Mouse (Mus musculus): ENCODE data around the gene Ndufa7. TPM values are rescaled to one million over a fixed set of nuclear protein-coding genes. Genes with fewer than 3 reads are reported as not detected.
"Not testable (repeated sequence)": the region's sequence is repeated elsewhere in the genome, so short reads cannot be mapped to it uniquely, and the experiment has no call there.

Gene Ndufa7
- total RNA-seq, 2 experiments from 2014 or later = 214 to 222 TPM

- peak; percentile 93 to 95 for DNase-seq (ENCODE audit: extremely low spot score in 1 of 2, low spot score in 1 of 2)
Observed at GRCm38 (mm10) chr17:33810334-33811141, 13.8 kb upstream of the Ndufa7 start, which contains the start of gene Kank3. Kank3 (plus strand) TSS chr17:33810519.

- DNase-seq (ENCODE audit: extremely low spot score in 1 of 2, low spot score in 1 of 2) = no peak
Observed at GRCm38 (mm10) chr17:33811142-33811516, 13.2 kb upstream of the Ndufa7 start.

- no peak for DNase-seq (ENCODE audit: extremely low spot score in 1 of 2, low spot score in 1 of 2)
Observed at GRCm38 (mm10) chr17:33812475-33812874, 11.9 kb upstream of the Ndufa7 start.

GRCm38 (mm10) chr17:33812990-33813389 lies 11.4 kb upstream of the Ndufa7 start:
- DNase-seq (ENCODE audit: extremely low spot score in 1 of 2, low spot score in 1 of 2) = no peak

GRCm38 (mm10) chr17:33815399-33815798 lies 9.0 kb upstream of the Ndufa7 start:
- DNase-seq (ENCODE audit: extremely low spot score in 1 of 2, low spot score in 1 of 2) = no peak

GRCm38 (mm10) chr17:33816612-33817011 lies 7.8 kb upstream of the Ndufa7 start:
- no peak for DNase-seq (ENCODE audit: extremely low spot score in 1 of 2, low spot score in 1 of 2)

GRCm38 (mm10) chr17:33817184-33817968 lies 7.0 kb upstream of the Ndufa7 start:
- peak; percentile 76 to 77 for DNase-seq (ENCODE audit: extremely low spot score in 1 of 2, low spot score in 1 of 2)

GRCm38 (mm10) chr17:33817969-33818643 lies 6.3 kb upstream of the Ndufa7 start:
- no peak for DNase-seq (ENCODE audit: extremely low spot score in 1 of 2, low spot score in 1 of 2)

- DNase-seq (ENCODE audit: extremely low spot score in 1 of 2, low spot score in 1 of 2) = no peak
Observed at GRCm38 (mm10) chr17:33822436-33822959, 1.9 kb upstream of the Ndufa7 start.

GRCm38 (mm10) chr17:33823171-33823570 lies 1.2 kb upstream of the Ndufa7 start:
- DNase-seq (ENCODE audit: extremely low spot score in 1 of 2, low spot score in 1 of 2) = not testable (repeated sequence)

GRCm38 (mm10) chr17:33824997-33825330 lies 592 bp downstream of the Ndufa7 start:
- not testable (repeated sequence) for DNase-seq (ENCODE audit: extremely low spot score in 1 of 2, low spot score in 1 of 2)

GRCm38 (mm10) chr17:33825462-33825861 lies 1.1 kb downstream of the Ndufa7 start:
- DNase-seq (ENCODE audit: extremely low spot score in 1 of 2, low spot score in 1 of 2) = no peak

- DNase-seq (ENCODE audit: extremely low spot score in 1 of 2, low spot score in 1 of 2) = peak; percentile 45 to 62
Observed at GRCm38 (mm10) chr17:33826850-33827249, 2.5 kb downstream of the Ndufa7 start.

- no peak for DNase-seq (ENCODE audit: extremely low spot score in 1 of 2, low spot score in 1 of 2)
Observed at GRCm38 (mm10) chr17:33828892-33829291, 4.5 kb downstream of the Ndufa7 start.

- DNase-seq (ENCODE audit: extremely low spot score in 1 of 2, low spot score in 1 of 2) = no peak
Observed at GRCm38 (mm10) chr17:33829561-33829960, 5.2 kb downstream of the Ndufa7 start.

GRCm38 (mm10) chr17:33842966-33843795 lies 18.8 kb downstream of the Ndufa7 start, which contains the start of gene Cd320:
Cd320 (plus strand) TSS chr17:33843091.
- DNase-seq (ENCODE audit: extremely low spot score in 1 of 2, low spot score in 1 of 2) = peak; percentile 87 to 90

- no peak for DNase-seq (ENCODE audit: extremely low spot score in 1 of 2, low spot score in 1 of 2)
Observed at GRCm38 (mm10) chr17:33844196-33844595, 19.8 kb downstream of the Ndufa7 start.

- no peak for DNase-seq (ENCODE audit: extremely low spot score in 1 of 2, low spot score in 1 of 2)
Observed at GRCm38 (mm10) chr17:33848139-33848538, 23.8 kb downstream of the Ndufa7 start.

GRCm38 (mm10) chr17:33851331-33851730 lies 27.0 kb downstream of the Ndufa7 start:
- no peak for DNase-seq (ENCODE audit: extremely low spot score in 1 of 2, low spot score in 1 of 2)

- DNase-seq (ENCODE audit: extremely low spot score in 1 of 2, low spot score in 1 of 2) = no peak
Observed at GRCm38 (mm10) chr17:33857816-33858215, 33.4 kb downstream of the Ndufa7 start.

All from layer of hippocampus, postnatal 25 days (tissue).